Mouse (Mus musculus) E14TG2a.4 (cell line): ENCODE measurements at regions not wholly inside any gene's neighbourhood (a gene's known extent, or its start where the extent isn't known, plus 50 kb on each side); places are given as distances from the start of the nearest gene placed in this dataset.

Source experiments
- CTCF ChIP-seq: conservative IDR thresholded peaks from 2 replicates; pipeline ENCODE4 v1.5.1; 2014; ENCODE audit warnings: low read length
- NANOG ChIP-seq: IDR thresholded peaks from 2 replicates; pipeline ENCODE4 v1.6.1; 2014; ENCODE audit warnings: borderline replicate concordance, low read length, mixed read lengths

- TF ChIP-seq CTCF: no peak
- no peak for TF ChIP-seq NANOG
Observed at GRCm38 (mm10) chr1:12555859-12556258, 1142.0 kb downstream of the A830018L16Rik start.
